Mouse (Mus musculus) neutrophil, adult 65 days (primary cell): Measurements from ENCODE around the gene Gm14322. TPM values are rescaled to one million over a fixed set of nuclear protein-coding genes. Genes with fewer than 3 reads are reported as not detected.

Experiments
- total RNA-seq: library from RNA; stranded (reverse); gene quantifications from 2 replicates; pipeline ENCODE4 v1.2.4, GENCODE M21; 2023

Gene Gm14322
- 1.0 and 1.1 TPM in 2 replicates for total RNA-seq

GRCm38 (mm10) chr2:177758941-177759558 lies at the start of gene Gm14322:
TSS of gene Gm14322 (plus strand) at chr2:177759288.

Other genes with a start within 250 kb of the Gm14322 start
- not detected in 2 replicates for gene Gm14406, start 181.1 kb upstream of the Gm14322 start, total RNA-seq
- 2.2 and 3.4 TPM in 2 replicates for gene Gm14325, start 81.0 kb downstream of the Gm14322 start, total RNA-seq
- 0.57 and 0.66 TPM in 2 replicates for gene Gm14327, start 137.8 kb downstream of the Gm14322 start, total RNA-seq
- gene Zfp972, start 166.3 kb downstream of the Gm14322 start, total RNA-seq: not detected in 2 replicates
- 5.2 and 5.3 TPM in 2 replicates for gene Gm14326, start 198.0 kb downstream of the Gm14322 start, total RNA-seq